Mouse (Mus musculus): ENCODE data around the gene Hmces. TPM values are rescaled to one million over a fixed set of nuclear protein-coding genes. Genes with fewer than 3 reads are reported as not detected.
A peak's percentile ranks its signal among the peaks of the same experiment; 100 is the strongest.

Hmces gene
- polyA plus RNA-seq, 1 experiment from 2014 or later, result 71.9 TPM

DNA sequence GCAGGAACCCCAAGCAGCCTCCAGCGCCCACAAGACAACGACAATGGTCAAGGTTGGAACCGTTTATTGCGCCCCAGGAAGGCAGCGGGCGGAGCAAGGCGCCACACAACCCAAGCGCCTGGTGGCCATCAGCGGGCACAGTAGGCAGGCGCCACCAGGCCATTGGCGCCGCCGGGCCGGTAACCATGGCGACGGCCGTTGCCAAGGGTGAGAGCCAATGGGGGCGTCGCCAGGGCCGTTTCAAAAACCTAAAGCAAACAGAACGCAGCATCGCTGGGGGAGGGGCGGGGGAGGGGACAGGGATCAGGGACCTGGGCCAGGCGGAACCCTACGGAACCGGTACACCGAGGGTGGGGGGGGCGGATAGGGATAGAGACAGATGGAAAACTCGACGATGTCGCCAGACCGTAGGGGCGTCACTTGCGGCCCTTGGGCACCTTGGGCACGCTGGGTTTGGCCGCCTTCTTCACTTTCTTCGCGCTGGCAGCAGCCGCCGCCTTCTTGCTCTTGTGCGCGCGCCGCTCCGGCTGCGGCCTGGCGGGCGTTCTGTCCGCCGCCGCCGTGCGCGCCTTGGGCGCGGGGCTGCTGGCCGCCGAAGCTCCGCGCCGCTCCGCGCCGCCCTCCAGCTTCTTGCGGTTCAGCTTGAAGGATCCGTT, 66.8 kb downstream of the Hmces start:
- peak overlapping the region; percentile 98 for H3K4me3 ChIP-seq (replicated peaks)
- peak overlapping the region; percentile 98 for H3K9ac ChIP-seq (replicated peaks)
- ATAC-seq (ENCODE audit: insufficient number of reproducible peaks, insufficient read depth, low FRiP score, low TSS enrichment, low read depth), result peak; percentile 72; the same call in 1 of the 2 replicates
- H3K27me3 ChIP-seq, result no peaks in the 10 kb centered on the region
- under 1% methylated on average over 64 of the region's 66 CpGs for WGBS
- H3K36me3 ChIP-seq, result peaks cover 27% of the 10 kb centered on the region
- no peaks in the 10 kb centered on the region for H3K9me3 ChIP-seq
- H3K4me1 ChIP-seq (replicated peaks), result peaks cover 16% of the 10 kb centered on the region
- H3K27ac ChIP-seq, result peak overlapping the region; percentile 97
- peak overlapping the region; percentile 78 for H3K4me2 ChIP-seq

DNA sequence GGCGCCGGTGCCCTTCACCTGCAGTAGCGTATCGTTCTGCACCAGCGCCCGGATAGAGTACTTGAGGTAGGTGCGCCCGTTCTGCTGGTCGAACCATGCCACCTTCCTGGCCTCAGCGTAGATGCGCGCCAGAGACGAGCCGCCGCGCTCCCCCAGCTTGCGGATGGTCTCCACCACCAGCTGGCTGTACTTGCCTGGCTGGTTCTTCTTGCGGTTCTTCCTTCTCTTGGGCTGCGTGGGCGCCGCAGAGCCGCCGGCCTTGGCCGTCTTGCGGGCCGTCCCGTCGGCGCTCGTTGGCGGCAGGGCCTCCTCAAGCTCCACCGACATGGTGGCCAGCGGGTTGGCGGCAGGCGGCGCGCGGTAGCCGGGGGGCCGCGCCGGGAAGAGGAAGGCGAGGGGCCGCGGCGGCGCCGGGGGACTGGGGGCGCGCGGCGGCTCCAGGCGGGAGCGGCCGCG, 67.3 kb downstream of the Hmces start:
- Histone ChIP-seq H3K36me3 (peaks cover 31% of the 10 kb centered on the region), H3K4me1 (replicated peaks) (peaks cover 16% of the 10 kb centered on the region), H3K27ac (peak overlapping the region; percentile 97), H3K27me3 (no peaks in the 10 kb centered on the region), H3K4me2 (peak overlapping the region; percentile 78), H3K9me3 (no peaks in the 10 kb centered on the region), H3K9ac (replicated peaks) (peak overlapping the region; percentile 98), H3K4me3 (replicated peaks) (peak overlapping the region; percentile 98)
- ATAC-seq (ENCODE audit: insufficient number of reproducible peaks, insufficient read depth, low FRiP score, low TSS enrichment, low read depth), result peak; percentile 14; the same call in 1 of the 2 replicates
- WGBS, result under 1% methylated on average over 56 of the region's 56 CpGs

- Histone ChIP-seq H3K27ac (peak within 1 kb of the TSS; percentile 97), H3K9me3 (no peaks in the 10 kb centered on the region), H3K36me3 (peaks cover 36% of the 10 kb centered on the region), H3K4me3 (replicated peaks) (peak within 1 kb of the TSS; percentile 98), H3K4me2 (peak within 1 kb of the TSS; percentile 78), H3K4me1 (replicated peaks) (peaks cover 16% of the 10 kb centered on the region), H3K27me3 (no peaks in the 10 kb centered on the region), H3K9ac (replicated peaks) (peak within 1 kb of the TSS; percentile 98)
- ATAC-seq (ENCODE audit: insufficient number of reproducible peaks, insufficient read depth, low FRiP score, low TSS enrichment, low read depth), result peak; percentile 77
- under 1% methylated on average over 52 of the region's 55 CpGs for WGBS
These were observed 68.0 kb downstream of the Hmces start, which contains the start of gene H1fx for GRCm38 (mm10) chr6:87981547-87982256. Gene H1fx (minus strand): TSS chr6:87981637.

GRCm38 (mm10) chr6:87982506-87982905, 68.8 kb downstream of the Hmces start:
- H3K9ac ChIP-seq (replicated peaks), result peak overlapping the region; percentile 98
- no peaks in the 10 kb centered on the region for H3K9me3 ChIP-seq

More at GRCm38 (mm10) chr6:87982506-87982905, 68.8 kb downstream of the Hmces start:
- H3K27ac ChIP-seq, result peak overlapping the region; percentile 97; the same call in 1 of the 2 replicates
- H3K4me1 ChIP-seq (replicated peaks), result peaks cover 16% of the 10 kb centered on the region
- WGBS, result 66% methylated on average over 9 of the region's 9 CpGs
- peak overlapping the region; percentile 78 for H3K4me2 ChIP-seq
- peaks cover 44% of the 10 kb centered on the region for H3K36me3 ChIP-seq
- ATAC-seq (ENCODE audit: insufficient number of reproducible peaks, insufficient read depth, low FRiP score, low TSS enrichment, low read depth), result no peak
- H3K4me3 ChIP-seq (replicated peaks), result peak overlapping the region; percentile 98
- H3K27me3 ChIP-seq, result no peaks in the 10 kb centered on the region

Small RNA genes within 50 kb of the gene (microRNA-seq; reads per million reads assigned to microRNA genes)
- 1.6 reads per million for gene Gm47286

Other genes starting within 250 kb of the Hmces start
- gene Aplf, start 241.7 kb upstream of the Hmces start, polyA plus RNA-seq (2016; fragmentation: Nextera tagmentation; extraction: Ambion mirVana), result 13.0 and 13.8 TPM in 2 replicates
- gene Efcc1, start 183.1 kb upstream of the Hmces start, polyA plus RNA-seq (2016; fragmentation: Nextera tagmentation; extraction: Ambion mirVana), result 0.36 and 0.38 TPM in 2 replicates
- 2.7 and 3.3 TPM in 2 replicates for gene Gp9, start 135.9 kb upstream of the Hmces start, polyA plus RNA-seq (2016; fragmentation: Nextera tagmentation; extraction: Ambion mirVana)
- 8.8 and 10.0 TPM in 2 replicates for gene Rab43, start 101.8 kb upstream of the Hmces start, polyA plus RNA-seq (2016; fragmentation: Nextera tagmentation; extraction: Ambion mirVana)
- gene Gm45140, start 78.1 kb upstream of the Hmces start, polyA plus RNA-seq (2016; fragmentation: Nextera tagmentation; extraction: Ambion mirVana), result 4.6 and 4.7 TPM in 2 replicates
- 62.2 and 67.4 TPM in 2 replicates for gene Isy1, start 75.1 kb upstream of the Hmces start, polyA plus RNA-seq (2016; fragmentation: Nextera tagmentation; extraction: Ambion mirVana)
- 1,117 and 1,149 TPM in 2 replicates for gene Cnbp, start 62.8 kb upstream of the Hmces start, polyA plus RNA-seq (2016; fragmentation: Nextera tagmentation; extraction: Ambion mirVana)
- gene Copg1, start 26.1 kb upstream of the Hmces start, polyA plus RNA-seq (2016; fragmentation: Nextera tagmentation; extraction: Ambion mirVana), result 169 and 178 TPM in 2 replicates
- gene H1fx, start 67.7 kb downstream of the Hmces start, polyA plus RNA-seq (2016; fragmentation: Nextera tagmentation; extraction: Ambion mirVana), result 72.9 and 129 TPM in 2 replicates
- gene Rab7, start 131.3 kb downstream of the Hmces start, polyA plus RNA-seq (2016; fragmentation: Nextera tagmentation; extraction: Ambion mirVana), result 154 and 171 TPM in 2 replicates
- 333 and 337 TPM in 2 replicates for gene Rpn1, start 170.5 kb downstream of the Hmces start, polyA plus RNA-seq (2016; fragmentation: Nextera tagmentation; extraction: Ambion mirVana)